Mouse (Mus musculus): Measurements from ENCODE around the gene Rundc3a. TPM values are rescaled to one million over a fixed set of nuclear protein-coding genes. Genes with fewer than 3 reads are reported as not detected.

Rundc3a gene
- polyA plus RNA-seq, 1 experiment from 2014 or later = 12.1 TPM

GRCm38 (mm10) chr11:102411061-102411460, 17.9 kb downstream of the Rundc3a start:
- H3K9ac ChIP-seq (replicated peaks; ENCODE audit: low read length) = no peak overlapping the region
- H3K36me3 ChIP-seq (replicated peaks; ENCODE audit: control insufficient read depth, insufficient read depth, low read depth, low read length) = no peaks in the 10 kb centered on the region
- ATAC-seq (replicated peaks; ENCODE audit: insufficient number of reproducible peaks, low FRiP score, low TSS enrichment, low read depth) = no peak
- no peaks in the 10 kb centered on the region for H3K9me3 ChIP-seq (replicated peaks; ENCODE audit: control insufficient read depth, low read length)
- no peak overlapping the region for H3K4me2 ChIP-seq (ENCODE audit: low read depth, low read length)
- WGBS = 81% methylated on average over 3 of the region's 3 CpGs
- DNase-seq (ENCODE audit: low spot score) = no peak
- H3K4me1 ChIP-seq (ENCODE audit: control insufficient read depth, insufficient read depth, low read length) = 0 out of 2 replicates have a peak, but pooled peaks cover 3% of the 10 kb centered on the region
- no peaks in the 10 kb centered on the region for H3K27me3 ChIP-seq (ENCODE audit: control insufficient read depth, insufficient read depth, low read length)
- no peak overlapping the region for H3K27ac ChIP-seq (replicated peaks; ENCODE audit: low read depth, low read length)
- H3K4me3 ChIP-seq (ENCODE audit: low read depth, low read length) = no peak overlapping the region

- no peak overlapping the region for H3K9ac ChIP-seq (replicated peaks; ENCODE audit: low read length)
- 7% methylated on average over 11 of the region's 11 CpGs for WGBS
- H3K9me3 ChIP-seq (replicated peaks; ENCODE audit: control insufficient read depth, low read length) = no peaks in the 10 kb centered on the region
- no peak overlapping the region for H3K27ac ChIP-seq (replicated peaks; ENCODE audit: low read depth, low read length)
- H3K27me3 ChIP-seq (ENCODE audit: control insufficient read depth, insufficient read depth, low read length) = no peaks in the 10 kb centered on the region
- ATAC-seq (replicated peaks; ENCODE audit: insufficient number of reproducible peaks, low FRiP score, low TSS enrichment, low read depth) = no peak
- H3K4me2 ChIP-seq (ENCODE audit: low read depth, low read length) = no peak overlapping the region
- H3K36me3 ChIP-seq (replicated peaks; ENCODE audit: control insufficient read depth, insufficient read depth, low read depth, low read length) = no peaks in the 10 kb centered on the region
- DNase-seq (ENCODE audit: low spot score) = peak; percentile 96
- H3K4me3 ChIP-seq (ENCODE audit: low read depth, low read length) = no peak overlapping the region
- H3K4me1 ChIP-seq (ENCODE audit: control insufficient read depth, insufficient read depth, low read length) = no peaks in the 10 kb centered on the region
These were observed 18.5 kb downstream of the Rundc3a start for GRCm38 (mm10) chr11:102411704-102412103.

GRCm38 (mm10) chr11:102413059-102413458, 19.9 kb downstream of the Rundc3a start:
- no peaks in the 10 kb centered on the region for H3K27me3 ChIP-seq (ENCODE audit: control insufficient read depth, insufficient read depth, low read length)
- no peaks in the 10 kb centered on the region for H3K4me1 ChIP-seq (ENCODE audit: control insufficient read depth, insufficient read depth, low read length)
- no peaks in the 10 kb centered on the region for H3K9me3 ChIP-seq (replicated peaks; ENCODE audit: control insufficient read depth, low read length)
- H3K36me3 ChIP-seq (replicated peaks; ENCODE audit: control insufficient read depth, insufficient read depth, low read depth, low read length) = no peaks in the 10 kb centered on the region
- no peak overlapping the region for H3K27ac ChIP-seq (replicated peaks; ENCODE audit: low read depth, low read length)
- DNase-seq (ENCODE audit: low spot score) = no peak
- no peak for ATAC-seq (replicated peaks; ENCODE audit: insufficient number of reproducible peaks, low FRiP score, low TSS enrichment, low read depth)
- H3K9ac ChIP-seq (replicated peaks; ENCODE audit: low read length) = no peak overlapping the region
- 72% methylated on average over 8 of the region's 8 CpGs for WGBS
- no peak overlapping the region for H3K4me2 ChIP-seq (ENCODE audit: low read depth, low read length)
- H3K4me3 ChIP-seq (ENCODE audit: low read depth, low read length) = no peak overlapping the region

- no peak for ATAC-seq (replicated peaks; ENCODE audit: insufficient number of reproducible peaks, low FRiP score, low TSS enrichment, low read depth)
- no peaks in the 10 kb centered on the region for H3K36me3 ChIP-seq (replicated peaks; ENCODE audit: control insufficient read depth, insufficient read depth, low read depth, low read length)
- H3K27me3 ChIP-seq (ENCODE audit: control insufficient read depth, insufficient read depth, low read length) = no peaks in the 10 kb centered on the region
- WGBS = 68% methylated on average over 10 of the region's 10 CpGs
- DNase-seq (ENCODE audit: low spot score) = no peak
- no peak overlapping the region for H3K4me2 ChIP-seq (ENCODE audit: low read depth, low read length)
- no peak overlapping the region for H3K27ac ChIP-seq (replicated peaks; ENCODE audit: low read depth, low read length)
- no peak overlapping the region for H3K9ac ChIP-seq (replicated peaks; ENCODE audit: low read length)
- no peaks in the 10 kb centered on the region for H3K4me1 ChIP-seq (ENCODE audit: control insufficient read depth, insufficient read depth, low read length)
- H3K4me3 ChIP-seq (ENCODE audit: low read depth, low read length) = no peak overlapping the region
- H3K9me3 ChIP-seq (replicated peaks; ENCODE audit: control insufficient read depth, low read length) = no peaks in the 10 kb centered on the region
These were observed 22.0 kb downstream of the Rundc3a start for GRCm38 (mm10) chr11:102415034-102415802.

GRCm38 (mm10) chr11:102417160-102417559, 24.0 kb downstream of the Rundc3a start:
- 84% methylated on average over 1 of the region's 1 CpGs for WGBS

GRCm38 (mm10) chr11:102418887-102419286, 25.7 kb downstream of the Rundc3a start:
- Histone ChIP-seq H3K9me3 (replicated peaks; ENCODE audit: control insufficient read depth, low read length) (no peaks in the 10 kb centered on the region), H3K27me3 (ENCODE audit: control insufficient read depth, insufficient read depth, low read length) (no peaks in the 10 kb centered on the region), H3K4me2 (ENCODE audit: low read depth, low read length) (no peak overlapping the region), H3K27ac (replicated peaks; ENCODE audit: low read depth, low read length) (no peak overlapping the region), H3K4me3 (ENCODE audit: low read depth, low read length) (no peak overlapping the region), H3K4me1 (ENCODE audit: control insufficient read depth, insufficient read depth, low read length) (no peaks in the 10 kb centered on the region), H3K36me3 (replicated peaks; ENCODE audit: control insufficient read depth, insufficient read depth, low read depth, low read length) (no peaks in the 10 kb centered on the region), H3K9ac (replicated peaks; ENCODE audit: low read length) (no peak overlapping the region)
- ATAC-seq (replicated peaks; ENCODE audit: insufficient number of reproducible peaks, low FRiP score, low TSS enrichment, low read depth) (no peak), DNase-seq (ENCODE audit: low spot score) (no peak)

More at GRCm38 (mm10) chr11:102417160-102417559, 24.0 kb downstream of the Rundc3a start:
- Histone ChIP-seq H3K27me3 (ENCODE audit: control insufficient read depth, insufficient read depth, low read length) (no peaks in the 10 kb centered on the region), H3K9me3 (replicated peaks; ENCODE audit: control insufficient read depth, low read length) (no peaks in the 10 kb centered on the region), H3K9ac (replicated peaks; ENCODE audit: low read length) (no peak overlapping the region), H3K27ac (replicated peaks; ENCODE audit: low read depth, low read length) (no peak overlapping the region), H3K4me2 (ENCODE audit: low read depth, low read length) (no peak overlapping the region), H3K36me3 (replicated peaks; ENCODE audit: control insufficient read depth, insufficient read depth, low read depth, low read length) (no peaks in the 10 kb centered on the region), H3K4me3 (ENCODE audit: low read depth, low read length) (no peak overlapping the region), H3K4me1 (ENCODE audit: control insufficient read depth, insufficient read depth, low read length) (no peaks in the 10 kb centered on the region)
- DNase-seq (ENCODE audit: low spot score) = no peak
- ATAC-seq (replicated peaks; ENCODE audit: insufficient number of reproducible peaks, low FRiP score, low TSS enrichment, low read depth) = no peak

GRCm38 (mm10) chr11:102421559-102421958, 28.4 kb downstream of the Rundc3a start:
- no peaks in the 10 kb centered on the region for H3K9me3 ChIP-seq (replicated peaks; ENCODE audit: control insufficient read depth, low read length)
- DNase-seq (ENCODE audit: low spot score) (no peak), ATAC-seq (replicated peaks; ENCODE audit: insufficient number of reproducible peaks, low FRiP score, low TSS enrichment, low read depth) (no peak)
- H3K36me3 ChIP-seq (replicated peaks; ENCODE audit: control insufficient read depth, insufficient read depth, low read depth, low read length) = no peaks in the 10 kb centered on the region
- H3K4me2 ChIP-seq (ENCODE audit: low read depth, low read length) = no peak overlapping the region
- H3K4me3 ChIP-seq (ENCODE audit: low read depth, low read length) = no peak overlapping the region
- no peaks in the 10 kb centered on the region for H3K27me3 ChIP-seq (ENCODE audit: control insufficient read depth, insufficient read depth, low read length)
- H3K27ac ChIP-seq (replicated peaks; ENCODE audit: low read depth, low read length) = no peak overlapping the region
- H3K4me1 ChIP-seq (ENCODE audit: control insufficient read depth, insufficient read depth, low read length) = no peaks in the 10 kb centered on the region
- H3K9ac ChIP-seq (replicated peaks; ENCODE audit: low read length) = no peak overlapping the region
- WGBS = 58% methylated on average over 8 of the region's 8 CpGs

GRCm38 (mm10) chr11:102424666-102425065, 31.5 kb downstream of the Rundc3a start:
- WGBS = 73% methylated on average over 6 of the region's 6 CpGs
- no peaks in the 10 kb centered on the region for H3K27me3 ChIP-seq (ENCODE audit: control insufficient read depth, insufficient read depth, low read length)
- H3K4me2 ChIP-seq (ENCODE audit: low read depth, low read length) = no peak overlapping the region
- no peaks in the 10 kb centered on the region for H3K4me1 ChIP-seq (ENCODE audit: control insufficient read depth, insufficient read depth, low read length)
- no peak for ATAC-seq (replicated peaks; ENCODE audit: insufficient number of reproducible peaks, low FRiP score, low TSS enrichment, low read depth)
- H3K4me3 ChIP-seq (ENCODE audit: low read depth, low read length) = no peak overlapping the region
- no peak overlapping the region for H3K9ac ChIP-seq (replicated peaks; ENCODE audit: low read length)
- no peaks in the 10 kb centered on the region for H3K9me3 ChIP-seq (replicated peaks; ENCODE audit: control insufficient read depth, low read length)
- DNase-seq (ENCODE audit: low spot score) = no peak
- no peak overlapping the region for H3K27ac ChIP-seq (replicated peaks; ENCODE audit: low read depth, low read length)
- H3K36me3 ChIP-seq (replicated peaks; ENCODE audit: control insufficient read depth, insufficient read depth, low read depth, low read length) = no peaks in the 10 kb centered on the region

Measured in embryonic facial prominence, embryonic 11.5 days (tissue).